Mouse (Mus musculus): ENCODE measurements around the gene Ace3. TPM values are rescaled to one million over a fixed set of nuclear protein-coding genes. Genes with fewer than 3 reads are reported as not detected.

Ace3 gene
- polyA plus RNA-seq, 1 experiment from 2014 or later, result not detected

DNA sequence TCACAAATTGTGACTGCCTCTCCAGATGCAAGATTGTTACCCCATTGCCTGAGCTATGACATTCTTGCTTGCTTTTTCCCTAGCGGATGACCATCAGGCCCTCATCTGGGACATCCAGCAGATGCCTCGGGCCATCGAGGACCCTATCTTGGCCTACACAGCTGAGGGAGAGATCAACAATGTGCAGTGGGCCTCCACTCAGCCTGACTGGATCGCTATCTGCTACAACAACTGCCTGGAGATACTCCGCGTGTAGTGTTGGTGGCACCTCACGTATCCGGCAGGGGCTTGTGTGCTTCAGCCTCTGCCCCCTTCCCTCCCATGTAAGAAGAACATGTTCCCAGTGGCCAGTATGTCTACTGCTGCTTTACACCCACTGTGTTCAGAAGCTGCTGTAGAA lies 60.1 kb downstream of the Ace3 start:
- Histone ChIP-seq H3K4me3 (replicated peaks) (no peak overlapping the region), H3K9me3 (no peaks in the 10 kb centered on the region), H3K27ac (no peak overlapping the region), H3K4me1 (replicated peaks) (no peaks in the 10 kb centered on the region), H3K4me2 (replicated peaks) (no peak overlapping the region), H3K27me3 (replicated peaks) (no peaks in the 10 kb centered on the region), H3K9ac (no peak overlapping the region), H3K36me3 (peaks cover 53% of the 10 kb centered on the region)
- ATAC-seq, result no peak
- 96% methylated on average over 8 of the region's 8 CpGs for WGBS

Other genes with a start within 250 kb of the Ace3 start
- gene Cyb561, start 41.3 kb upstream of the Ace3 start, polyA plus RNA-seq (2015; fragmentation: Nextera tagmentation; extraction: Ambion mirVana), result 44.0 and 45.5 TPM in 2 replicates
- 6.9 and 11.1 TPM in 2 replicates for gene Ace, start 26.7 kb upstream of the Ace3 start, polyA plus RNA-seq (2015; fragmentation: Nextera tagmentation; extraction: Ambion mirVana)
- 2.2 and 2.5 TPM in 2 replicates for gene Kcnh6, start 13.4 kb downstream of the Ace3 start, polyA plus RNA-seq (2015; fragmentation: Nextera tagmentation; extraction: Ambion mirVana)
- 51.6 and 52.3 TPM in 2 replicates for gene Dcaf7, start 42.2 kb downstream of the Ace3 start, polyA plus RNA-seq (2015; fragmentation: Nextera tagmentation; extraction: Ambion mirVana)
- gene Taco1, start 71.4 kb downstream of the Ace3 start, polyA plus RNA-seq (2015; fragmentation: Nextera tagmentation; extraction: Ambion mirVana), result 12.0 and 14.0 TPM in 2 replicates
- 14.2 and 18.0 TPM in 2 replicates for gene Map3k3, start 89.9 kb downstream of the Ace3 start, polyA plus RNA-seq (2015; fragmentation: Nextera tagmentation; extraction: Ambion mirVana)
- gene Gm10840, start 166.2 kb downstream of the Ace3 start, polyA plus RNA-seq (2015; fragmentation: Nextera tagmentation; extraction: Ambion mirVana), result not detected in 2 replicates
- 94.0 and 108 TPM in 2 replicates for gene Limd2, start 166.2 kb downstream of the Ace3 start, polyA plus RNA-seq (2015; fragmentation: Nextera tagmentation; extraction: Ambion mirVana)
- 14.0 and 14.9 TPM in 2 replicates for gene Strada, start 207.5 kb downstream of the Ace3 start, polyA plus RNA-seq (2015; fragmentation: Nextera tagmentation; extraction: Ambion mirVana)
- gene Ccdc47, start 221.7 kb downstream of the Ace3 start, polyA plus RNA-seq (2015; fragmentation: Nextera tagmentation; extraction: Ambion mirVana), result 88.6 and 91.5 TPM in 2 replicates
- 58.1 and 62.9 TPM in 2 replicates for gene Ddx42, start 222.3 kb downstream of the Ace3 start, polyA plus RNA-seq (2015; fragmentation: Nextera tagmentation; extraction: Ambion mirVana)

Data from intestine, embryonic 15.5 days (tissue).